Mouse (Mus musculus) bone marrow macrophage, adult 2 months (primary cell): ENCODE data around the gene 2310046K23Rik.

Experiments used
- CTCF ChIP-seq: IDR thresholded peaks from 2 replicates; pipeline ENCODE4 v1.5.1; 2012; ENCODE audit warnings: low read depth, mild to moderate bottlenecking, low read length, moderate library complexity
- POLR2A ChIP-seq: IDR thresholded peaks from 2 replicates; pipeline ENCODE4 v1.6.1; 2012; ENCODE audit warnings: mild to moderate bottlenecking, low read depth, low read length, borderline replicate concordance

DNA sequence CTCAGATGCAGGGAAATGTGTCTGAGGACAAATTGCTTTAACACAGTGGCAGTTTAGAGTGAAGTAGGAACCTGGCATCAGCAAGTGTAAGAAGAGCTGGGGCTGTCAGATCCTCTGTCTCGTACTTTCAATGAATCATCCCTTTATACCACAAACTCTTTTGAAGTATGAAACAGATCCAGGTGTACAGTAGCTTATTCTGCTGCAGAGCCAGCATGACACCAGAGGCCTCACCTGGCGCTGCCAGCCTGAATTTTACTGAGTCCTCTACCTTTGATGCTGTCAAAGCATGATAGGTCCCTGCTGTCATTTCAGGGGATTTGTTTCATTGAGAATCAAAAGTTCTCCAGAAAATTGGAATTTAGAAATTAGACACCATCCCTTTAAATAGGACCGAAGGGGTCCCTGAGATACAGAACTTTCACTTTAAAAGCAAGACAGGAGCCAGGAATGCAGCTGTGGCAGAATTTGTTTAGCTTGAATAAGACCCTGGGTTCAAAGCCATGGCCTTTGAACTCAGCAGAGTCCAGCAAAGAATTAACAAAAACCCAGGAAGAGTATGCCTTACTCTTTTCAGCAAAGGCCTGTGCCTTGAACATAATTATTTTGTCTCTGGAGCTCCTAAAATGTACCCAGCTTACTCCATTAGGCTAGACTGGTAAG, 49.0 kb upstream of the 2310046K23Rik start:
- TF ChIP-seq CTCF (no peak), POLR2A (no peak)
